Mouse (Mus musculus): ENCODE measurements around the gene Rbfox3. TPM values are rescaled to one million over a fixed set of nuclear protein-coding genes. Genes with fewer than 3 reads are reported as not detected.

The Rbfox3 gene
- polyA plus RNA-seq, 1 experiment from 2014 or later, result 6.9 TPM

- under 1% methylated on average over 45 of the region's 52 CpGs for WGBS
- Histone ChIP-seq H3K4me1 (replicated peaks; ENCODE audit: control insufficient read depth, insufficient read depth, low read length) (peaks cover 21% of the 10 kb centered on the region), H3K27me3 (ENCODE audit: control insufficient read depth, insufficient read depth, low read length) (peaks cover 38% of the 10 kb centered on the region), H3K36me3 (ENCODE audit: control insufficient read depth, insufficient read depth, low read length) (no peaks in the 10 kb centered on the region), H3K9me3 (ENCODE audit: control insufficient read depth, low read length) (no peaks in the 10 kb centered on the region), H3K4me2 (ENCODE audit: low read depth, low read length, severe bottlenecking) (peak overlapping the region; percentile 99), H3K4me3 (ENCODE audit: low read depth, low read length) (peak overlapping the region; percentile 61), H3K9ac (ENCODE audit: low read length) (peak overlapping the region; percentile 63), H3K27ac (ENCODE audit: low read depth, low read length) (peak overlapping the region; percentile 43; the same call in 1 of the 2 replicates)
- peak; percentile 40; the same call in 1 of the 2 replicates for ATAC-seq (replicated peaks; ENCODE audit: low FRiP score)
- peak; percentile 70 for DNase-seq (ENCODE audit: low spot score)
These were observed 2.9 kb downstream of the Rbfox3 start for GRCm38 (mm10) chr11:118908431-118908980.

- Histone ChIP-seq H3K9ac (ENCODE audit: low read length) (peak overlapping the region; percentile 63), H3K4me3 (ENCODE audit: low read depth, low read length) (peak overlapping the region; percentile 61), H3K4me2 (ENCODE audit: low read depth, low read length, severe bottlenecking) (peak overlapping the region; percentile 99), H3K4me1 (replicated peaks; ENCODE audit: control insufficient read depth, insufficient read depth, low read length) (peaks cover 21% of the 10 kb centered on the region), H3K9me3 (ENCODE audit: control insufficient read depth, low read length) (no peaks in the 10 kb centered on the region), H3K36me3 (ENCODE audit: control insufficient read depth, insufficient read depth, low read length) (no peaks in the 10 kb centered on the region), H3K27ac (ENCODE audit: low read depth, low read length) (no peak overlapping the region), H3K27me3 (ENCODE audit: control insufficient read depth, insufficient read depth, low read length) (peaks cover 38% of the 10 kb centered on the region)
- DNase-seq (ENCODE audit: low spot score) (no peak), ATAC-seq (replicated peaks; ENCODE audit: low FRiP score) (no peak)
- 1% methylated on average over 43 of the region's 43 CpGs for WGBS
These were observed 3.7 kb downstream of the Rbfox3 start for GRCm38 (mm10) chr11:118907471-118908401.

GRCm38 (mm10) chr11:118906824-118907470, 4.5 kb downstream of the Rbfox3 start:
- Histone ChIP-seq H3K4me1 (replicated peaks; ENCODE audit: control insufficient read depth, insufficient read depth, low read length) (peaks cover 21% of the 10 kb centered on the region), H3K9me3 (ENCODE audit: control insufficient read depth, low read length) (no peaks in the 10 kb centered on the region), H3K27me3 (ENCODE audit: control insufficient read depth, insufficient read depth, low read length) (peaks cover 38% of the 10 kb centered on the region), H3K27ac (ENCODE audit: low read depth, low read length) (no peak overlapping the region), H3K4me2 (ENCODE audit: low read depth, low read length, severe bottlenecking) (peak overlapping the region; percentile 99), H3K36me3 (ENCODE audit: control insufficient read depth, insufficient read depth, low read length) (no peaks in the 10 kb centered on the region), H3K4me3 (ENCODE audit: low read depth, low read length) (peak overlapping the region; percentile 61), H3K9ac (ENCODE audit: low read length) (peak overlapping the region; percentile 24; the same call in 1 of the 2 replicates)
- ATAC-seq (replicated peaks; ENCODE audit: low FRiP score) (no peak), DNase-seq (ENCODE audit: low spot score) (no peak)
- 5% methylated on average over 23 of the region's 23 CpGs for WGBS

- Histone ChIP-seq H3K36me3 (ENCODE audit: control insufficient read depth, insufficient read depth, low read length) (no peaks in the 10 kb centered on the region), H3K27me3 (ENCODE audit: control insufficient read depth, insufficient read depth, low read length) (peaks cover 38% of the 10 kb centered on the region), H3K9me3 (ENCODE audit: control insufficient read depth, low read length) (no peaks in the 10 kb centered on the region), H3K4me3 (ENCODE audit: low read depth, low read length) (peak overlapping the region; percentile 7; the same call in 1 of the 2 replicates), H3K4me2 (ENCODE audit: low read depth, low read length, severe bottlenecking) (peak overlapping the region; percentile 99; the same call in 1 of the 2 replicates), H3K27ac (ENCODE audit: low read depth, low read length) (no peak overlapping the region), H3K4me1 (replicated peaks; ENCODE audit: control insufficient read depth, insufficient read depth, low read length) (peaks cover 21% of the 10 kb centered on the region), H3K9ac (ENCODE audit: low read length) (no peak overlapping the region)
- WGBS, result 27% methylated on average over 12 of the region's 12 CpGs
- DNase-seq (ENCODE audit: low spot score) (no peak), ATAC-seq (replicated peaks; ENCODE audit: low FRiP score) (no peak)
These were observed 5.1 kb downstream of the Rbfox3 start for GRCm38 (mm10) chr11:118906131-118906823.

- 76% methylated on average over 11 of the region's 11 CpGs for WGBS
- H3K4me2 ChIP-seq (ENCODE audit: low read depth, low read length, severe bottlenecking), result no peak overlapping the region
- no peak overlapping the region for H3K27ac ChIP-seq (ENCODE audit: low read depth, low read length)
These were observed 5.7 kb downstream of the Rbfox3 start for GRCm38 (mm10) chr11:118905656-118906055.

GRCm38 (mm10) chr11:118904253-118904652, 7.1 kb downstream of the Rbfox3 start:
- Histone ChIP-seq H3K4me3 (ENCODE audit: low read depth, low read length) (no peak overlapping the region), H3K9me3 (ENCODE audit: control insufficient read depth, low read length) (no peaks in the 10 kb centered on the region), H3K4me1 (replicated peaks; ENCODE audit: control insufficient read depth, insufficient read depth, low read length) (peaks cover 13% of the 10 kb centered on the region), H3K36me3 (ENCODE audit: control insufficient read depth, insufficient read depth, low read length) (no peaks in the 10 kb centered on the region), H3K4me2 (ENCODE audit: low read depth, low read length, severe bottlenecking) (no peak overlapping the region), H3K27ac (ENCODE audit: low read depth, low read length) (no peak overlapping the region), H3K9ac (ENCODE audit: low read length) (no peak overlapping the region), H3K27me3 (ENCODE audit: control insufficient read depth, insufficient read depth, low read length) (peaks cover 34% of the 10 kb centered on the region)
- WGBS, result 88% methylated on average over 6 of the region's 6 CpGs
- no peak for DNase-seq (ENCODE audit: low spot score)
- ATAC-seq (replicated peaks; ENCODE audit: low FRiP score), result no peak

More at GRCm38 (mm10) chr11:118905656-118906055, 5.7 kb downstream of the Rbfox3 start:
- Histone ChIP-seq H3K27me3 (ENCODE audit: control insufficient read depth, insufficient read depth, low read length) (peaks cover 38% of the 10 kb centered on the region), H3K9me3 (ENCODE audit: control insufficient read depth, low read length) (no peaks in the 10 kb centered on the region), H3K9ac (ENCODE audit: low read length) (no peak overlapping the region), H3K4me3 (ENCODE audit: low read depth, low read length) (no peak overlapping the region), H3K36me3 (ENCODE audit: control insufficient read depth, insufficient read depth, low read length) (no peaks in the 10 kb centered on the region), H3K4me1 (replicated peaks; ENCODE audit: control insufficient read depth, insufficient read depth, low read length) (peaks cover 21% of the 10 kb centered on the region)
- DNase-seq (ENCODE audit: low spot score) (no peak), ATAC-seq (replicated peaks; ENCODE audit: low FRiP score) (no peak)

- no peaks in the 10 kb centered on the region for H3K36me3 ChIP-seq (ENCODE audit: control insufficient read depth, insufficient read depth, low read length)
- no peak overlapping the region for H3K9ac ChIP-seq (ENCODE audit: low read length)
- H3K4me3 ChIP-seq (ENCODE audit: low read depth, low read length), result no peak overlapping the region
- no peak for ATAC-seq (replicated peaks; ENCODE audit: low FRiP score)
- 73% methylated on average over 26 of the region's 26 CpGs for WGBS
- H3K27me3 ChIP-seq (ENCODE audit: control insufficient read depth, insufficient read depth, low read length), result no peaks in the 10 kb centered on the region
- no peak overlapping the region for H3K4me2 ChIP-seq (ENCODE audit: low read depth, low read length, severe bottlenecking)
- H3K27ac ChIP-seq (ENCODE audit: low read depth, low read length), result no peak overlapping the region
- no peaks in the 10 kb centered on the region for H3K9me3 ChIP-seq (ENCODE audit: control insufficient read depth, low read length)
- no peak for DNase-seq (ENCODE audit: low spot score)
- peaks cover 14% of the 10 kb centered on the region; the same call in 1 of the 2 replicates for H3K4me1 ChIP-seq (replicated peaks; ENCODE audit: control insufficient read depth, insufficient read depth, low read length)
These were observed 11.4 kb downstream of the Rbfox3 start for GRCm38 (mm10) chr11:118899771-118900545.

Measured in forebrain, embryonic 11.5 days (tissue).